Mouse (Mus musculus): ENCODE results near the gene S1pr3.

The S1pr3 gene

GRCm38 (mm10) chr13:51464294-51464693 is 55.9 kb downstream of the S1pr3 start:
- no peak for DNase-seq

GRCm38 (mm10) chr13:51466117-51466841 is 57.8 kb downstream of the S1pr3 start:
- DNase-seq, result no peak

GRCm38 (mm10) chr13:51468697-51469250 is 60.3 kb downstream of the S1pr3 start:
- DNase-seq, result no peak

Measured in kidney, adult 18-20 months (tissue).